Mouse (Mus musculus): ENCODE data around the gene Eif2s2. TPM values are rescaled to one million over a fixed set of nuclear protein-coding genes. Genes with fewer than 3 reads are reported as not detected.
"Not testable (repeated sequence)": the region's sequence is repeated elsewhere in the genome, so short reads cannot be mapped to it uniquely, and the experiment has no call there.

Eif2s2 gene
- polyA plus RNA-seq, 1 experiment from 2014 or later = 183 TPM

GRCm38 (mm10) chr2:154925411-154926031 lies 32.8 kb upstream of the Eif2s2 start:
- Histone ChIP-seq H3K27me3 (replicated peaks; ENCODE audit: control insufficient read depth, insufficient read depth, low read length) (no peaks in the 10 kb centered on the region), H3K9me3 (ENCODE audit: control insufficient read depth, low read length) (no peaks in the 10 kb centered on the region), H3K4me1 (replicated peaks; ENCODE audit: control insufficient read depth, insufficient read depth, low read length) (no peaks in the 10 kb centered on the region), H3K4me2 (no peak overlapping the region), H3K27ac (ENCODE audit: low read depth, low read length) (no peak overlapping the region), H3K4me3 (ENCODE audit: low read depth, low read length) (no peak overlapping the region), H3K36me3 (ENCODE audit: control insufficient read depth, insufficient read depth, low read length) (no peaks in the 10 kb centered on the region), H3K9ac (ENCODE audit: low read depth, low read length) (no peak overlapping the region)
- 76% methylated on average over 7 of the region's 7 CpGs for WGBS
- ATAC-seq (replicated peaks; ENCODE audit: low FRiP score) (no peak), DNase-seq (ENCODE audit: low spot score) (no peak)

DNA sequence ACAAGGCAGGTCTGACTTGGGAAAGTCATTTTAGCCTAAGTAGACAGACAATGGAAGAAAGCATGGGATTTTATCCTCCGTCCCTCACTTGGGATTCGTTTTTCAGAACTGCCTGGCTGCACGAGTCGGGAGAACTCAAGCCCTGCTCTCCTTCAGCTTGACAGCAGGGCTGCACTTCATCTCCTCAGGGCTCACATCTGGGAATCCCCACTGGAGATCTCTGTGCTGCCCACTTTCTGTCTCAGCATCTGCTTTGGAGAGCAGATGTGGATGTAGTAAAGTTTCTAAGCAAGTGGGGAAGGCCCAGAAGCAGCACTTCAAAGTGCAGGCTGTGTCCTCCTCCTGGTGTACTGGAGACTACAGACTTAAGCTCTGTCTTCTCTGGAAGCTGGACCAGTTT lies 29.4 kb upstream of the Eif2s2 start:
- H3K4me1 ChIP-seq (replicated peaks; ENCODE audit: control insufficient read depth, insufficient read depth, low read length); H3K9ac ChIP-seq (ENCODE audit: low read depth, low read length); H3K27me3 ChIP-seq (replicated peaks; ENCODE audit: control insufficient read depth, insufficient read depth, low read length); H3K9me3 ChIP-seq (ENCODE audit: control insufficient read depth, low read length); H3K4me2 ChIP-seq; H3K36me3 ChIP-seq (ENCODE audit: control insufficient read depth, insufficient read depth, low read length); DNase-seq (ENCODE audit: low spot score); H3K27ac ChIP-seq (ENCODE audit: low read depth, low read length); H3K4me3 ChIP-seq (ENCODE audit: low read depth, low read length); ATAC-seq (replicated peaks; ENCODE audit: low FRiP score): not testable (repeated sequence)
- whole genome bisulfite sequencing = no CpG with 5 or more reads among the region's 4 CpGs

- Histone ChIP-seq H3K9me3 (ENCODE audit: control insufficient read depth, low read length) (no peaks in the 10 kb centered on the region), H3K4me1 (replicated peaks; ENCODE audit: control insufficient read depth, insufficient read depth, low read length) (no peaks in the 10 kb centered on the region), H3K36me3 (ENCODE audit: control insufficient read depth, insufficient read depth, low read length) (no peaks in the 10 kb centered on the region), H3K4me2 (no peak overlapping the region), H3K4me3 (ENCODE audit: low read depth, low read length) (no peak overlapping the region), H3K27ac (ENCODE audit: low read depth, low read length) (no peak overlapping the region), H3K9ac (ENCODE audit: low read depth, low read length) (no peak overlapping the region), H3K27me3 (replicated peaks; ENCODE audit: control insufficient read depth, insufficient read depth, low read length) (no peaks in the 10 kb centered on the region)
- DNase-seq (ENCODE audit: low spot score) (no peak), ATAC-seq (replicated peaks; ENCODE audit: low FRiP score) (no peak)
- 69% methylated on average over 7 of the region's 7 CpGs for WGBS
Measured at GRCm38 (mm10) chr2:154920896-154921295, 28.2 kb upstream of the Eif2s2 start.

DNA sequence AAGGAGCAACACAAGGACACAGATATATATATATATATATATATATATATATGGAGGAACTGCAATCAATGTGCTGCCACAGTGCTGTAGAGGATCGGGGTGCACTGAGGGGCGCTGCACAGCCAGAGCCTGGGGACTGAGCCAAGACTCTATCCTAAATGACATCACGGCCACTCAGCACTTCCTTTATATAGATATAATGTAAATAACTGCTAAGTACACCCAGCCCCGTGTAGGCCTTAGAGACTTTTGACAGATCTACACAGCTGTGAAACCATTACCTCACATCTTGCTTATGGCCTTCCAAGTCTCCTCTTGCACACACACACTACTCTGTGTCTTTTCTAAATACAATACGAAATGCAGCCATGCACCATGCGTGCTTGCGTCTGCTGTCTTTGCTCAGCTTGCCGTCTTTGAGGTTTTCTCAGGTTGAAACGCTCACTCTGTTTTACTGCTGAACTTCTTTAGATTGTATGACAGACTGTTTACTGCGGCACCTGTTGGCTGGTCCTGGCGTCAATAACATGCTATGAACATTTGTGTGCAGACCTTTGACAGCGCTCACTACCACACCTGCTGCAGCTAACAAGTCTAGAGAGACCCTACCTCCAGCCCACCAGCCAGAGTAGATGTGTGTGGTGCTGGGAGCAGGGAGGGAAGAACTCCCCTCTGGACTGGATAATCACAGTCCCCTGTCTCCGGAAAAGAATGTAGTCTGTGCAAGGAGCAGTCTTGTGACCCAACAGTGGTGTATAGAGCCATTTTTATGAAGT lies 25.3 kb upstream of the Eif2s2 start:
- Histone ChIP-seq H3K9me3 (ENCODE audit: control insufficient read depth, low read length) (no peaks in the 10 kb centered on the region), H3K4me3 (ENCODE audit: low read depth, low read length) (no peak overlapping the region), H3K27me3 (replicated peaks; ENCODE audit: control insufficient read depth, insufficient read depth, low read length) (no peaks in the 10 kb centered on the region), H3K36me3 (ENCODE audit: control insufficient read depth, insufficient read depth, low read length) (no peaks in the 10 kb centered on the region), H3K4me2 (no peak overlapping the region), H3K27ac (ENCODE audit: low read depth, low read length) (no peak overlapping the region), H3K4me1 (replicated peaks; ENCODE audit: control insufficient read depth, insufficient read depth, low read length) (no peaks in the 10 kb centered on the region), H3K9ac (ENCODE audit: low read depth, low read length) (no peak overlapping the region)
- DNase-seq (ENCODE audit: low spot score) (no peak), ATAC-seq (replicated peaks; ENCODE audit: low FRiP score) (no peak)
- WGBS = 80% methylated on average over 13 of the region's 13 CpGs

GRCm38 (mm10) chr2:154916547-154916946 lies 23.8 kb upstream of the Eif2s2 start:
- ATAC-seq (replicated peaks; ENCODE audit: low FRiP score) = no peak
- no peaks in the 10 kb centered on the region for H3K27me3 ChIP-seq (replicated peaks; ENCODE audit: control insufficient read depth, insufficient read depth, low read length)
- WGBS = 17% methylated on average over 2 of the region's 2 CpGs
- no peaks in the 10 kb centered on the region for H3K4me1 ChIP-seq (replicated peaks; ENCODE audit: control insufficient read depth, insufficient read depth, low read length)
- no peaks in the 10 kb centered on the region for H3K9me3 ChIP-seq (ENCODE audit: control insufficient read depth, low read length)
- no peak overlapping the region for H3K4me2 ChIP-seq
- no peak overlapping the region for H3K9ac ChIP-seq (ENCODE audit: low read depth, low read length)
- H3K36me3 ChIP-seq (ENCODE audit: control insufficient read depth, insufficient read depth, low read length) = no peaks in the 10 kb centered on the region
- H3K4me3 ChIP-seq (ENCODE audit: low read depth, low read length) = no peak overlapping the region
- DNase-seq (ENCODE audit: low spot score) = no peak
- no peak overlapping the region for H3K27ac ChIP-seq (ENCODE audit: low read depth, low read length)

- 65% methylated on average over 12 of the region's 12 CpGs for WGBS
- Histone ChIP-seq H3K4me1 (replicated peaks; ENCODE audit: control insufficient read depth, insufficient read depth, low read length) (no peaks in the 10 kb centered on the region), H3K27ac (ENCODE audit: low read depth, low read length) (no peak overlapping the region)
Measured at GRCm38 (mm10) chr2:154915922-154916541, 23.3 kb upstream of the Eif2s2 start.

DNA sequence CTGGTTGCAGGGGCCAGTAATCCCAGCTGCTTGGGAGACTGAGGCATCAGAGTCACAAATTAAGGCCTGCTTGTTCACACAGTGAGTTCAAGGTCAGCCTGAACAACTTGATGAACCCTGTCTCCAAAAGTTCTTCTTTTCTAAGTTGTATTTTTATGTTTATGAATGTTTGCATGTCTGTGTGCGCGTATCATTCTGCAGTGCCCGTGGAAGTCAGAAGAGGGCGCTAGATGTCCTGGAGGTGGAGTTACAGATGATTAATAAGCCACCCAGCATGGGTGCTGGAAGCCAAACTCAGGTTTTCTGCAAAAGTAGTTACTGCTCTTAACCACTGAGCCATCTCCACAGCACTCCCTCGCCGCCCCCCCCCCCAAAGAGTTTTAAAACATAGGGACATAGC lies 17.1 kb upstream of the Eif2s2 start:
- no peaks in the 10 kb centered on the region for H3K4me1 ChIP-seq (replicated peaks; ENCODE audit: control insufficient read depth, insufficient read depth, low read length)
- H3K36me3 ChIP-seq (ENCODE audit: control insufficient read depth, insufficient read depth, low read length) = no peaks in the 10 kb centered on the region
- H3K4me3 ChIP-seq (ENCODE audit: low read depth, low read length) = no peak overlapping the region
- ATAC-seq (replicated peaks; ENCODE audit: low FRiP score) (no peak), DNase-seq (ENCODE audit: low spot score) (no peak)
- H3K27me3 ChIP-seq (replicated peaks; ENCODE audit: control insufficient read depth, insufficient read depth, low read length) = no peaks in the 10 kb centered on the region
- H3K27ac ChIP-seq (ENCODE audit: low read depth, low read length) = no peak overlapping the region
- 71% methylated on average over 6 of the region's 6 CpGs for WGBS
- no peaks in the 10 kb centered on the region for H3K9me3 ChIP-seq (ENCODE audit: control insufficient read depth, low read length)
- H3K9ac ChIP-seq (ENCODE audit: low read depth, low read length) = no peak overlapping the region
- no peak overlapping the region for H3K4me2 ChIP-seq

More at GRCm38 (mm10) chr2:154915922-154916541, 23.3 kb upstream of the Eif2s2 start:
- Histone ChIP-seq H3K36me3 (ENCODE audit: control insufficient read depth, insufficient read depth, low read length) (no peaks in the 10 kb centered on the region), H3K4me3 (ENCODE audit: low read depth, low read length) (no peak overlapping the region), H3K9me3 (ENCODE audit: control insufficient read depth, low read length) (no peaks in the 10 kb centered on the region), H3K9ac (ENCODE audit: low read depth, low read length) (no peak overlapping the region), H3K4me2 (no peak overlapping the region), H3K27me3 (replicated peaks; ENCODE audit: control insufficient read depth, insufficient read depth, low read length) (no peaks in the 10 kb centered on the region)
- DNase-seq (ENCODE audit: low spot score) = no peak
- ATAC-seq (replicated peaks; ENCODE audit: low FRiP score) = no peak

DNA sequence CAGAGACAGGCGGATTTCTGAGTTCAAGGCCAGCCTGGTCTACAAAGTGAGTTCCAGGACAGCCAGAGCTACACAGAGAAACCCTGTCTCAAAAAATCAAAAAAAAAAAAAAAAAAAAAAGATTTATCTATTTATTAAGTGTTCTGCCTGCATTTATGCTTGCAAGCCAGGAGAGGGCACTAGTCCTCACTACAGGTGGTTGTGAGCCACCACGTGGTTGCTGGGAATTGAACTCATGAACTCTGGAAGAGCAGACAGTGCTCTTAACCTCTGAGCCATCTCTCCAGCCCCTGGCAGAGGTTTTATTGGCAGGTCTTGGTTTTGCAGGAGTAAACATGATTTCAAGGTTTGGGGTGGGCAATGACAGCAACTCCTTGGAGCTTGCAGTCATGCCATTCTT lies 15.5 kb upstream of the Eif2s2 start:
- not testable (repeated sequence) for H3K4me1 ChIP-seq (replicated peaks; ENCODE audit: control insufficient read depth, insufficient read depth, low read length); H3K36me3 ChIP-seq (ENCODE audit: control insufficient read depth, insufficient read depth, low read length); ATAC-seq (replicated peaks; ENCODE audit: low FRiP score); H3K9ac ChIP-seq (ENCODE audit: low read depth, low read length); H3K27me3 ChIP-seq (replicated peaks; ENCODE audit: control insufficient read depth, insufficient read depth, low read length); H3K4me2 ChIP-seq; DNase-seq (ENCODE audit: low spot score); H3K4me3 ChIP-seq (ENCODE audit: low read depth, low read length); H3K9me3 ChIP-seq (ENCODE audit: control insufficient read depth, low read length); H3K27ac ChIP-seq (ENCODE audit: low read depth, low read length)
- WGBS = 35% methylated on average over 2 of the region's 2 CpGs
